Mouse (Mus musculus) thymus, postnatal 0 days (tissue): ENCODE measurements around the gene Sh3kbp1. TPM values are rescaled to one million over a fixed set of nuclear protein-coding genes. Genes with fewer than 3 reads are reported as not detected.

ENCODE experiments used
- DNase-seq: peaks from one replicate; pipeline ENCODE4 v3.0.0-alpha.2; 2015; ENCODE audit warnings: low spot score
- polyA plus RNA-seq: library from polyadenylated mRNA; unstranded; fragments of >200 nt; fragmentation: Nextera tagmentation; extraction: Ambion mirVana; gene quantifications from 2 replicates; pipeline ENCODE4 v1.2.1, GENCODE M21; 2015

Gene Sh3kbp1
- polyA plus RNA-seq, 1 experiment from 2014 or later, result 190 TPM

DNA sequence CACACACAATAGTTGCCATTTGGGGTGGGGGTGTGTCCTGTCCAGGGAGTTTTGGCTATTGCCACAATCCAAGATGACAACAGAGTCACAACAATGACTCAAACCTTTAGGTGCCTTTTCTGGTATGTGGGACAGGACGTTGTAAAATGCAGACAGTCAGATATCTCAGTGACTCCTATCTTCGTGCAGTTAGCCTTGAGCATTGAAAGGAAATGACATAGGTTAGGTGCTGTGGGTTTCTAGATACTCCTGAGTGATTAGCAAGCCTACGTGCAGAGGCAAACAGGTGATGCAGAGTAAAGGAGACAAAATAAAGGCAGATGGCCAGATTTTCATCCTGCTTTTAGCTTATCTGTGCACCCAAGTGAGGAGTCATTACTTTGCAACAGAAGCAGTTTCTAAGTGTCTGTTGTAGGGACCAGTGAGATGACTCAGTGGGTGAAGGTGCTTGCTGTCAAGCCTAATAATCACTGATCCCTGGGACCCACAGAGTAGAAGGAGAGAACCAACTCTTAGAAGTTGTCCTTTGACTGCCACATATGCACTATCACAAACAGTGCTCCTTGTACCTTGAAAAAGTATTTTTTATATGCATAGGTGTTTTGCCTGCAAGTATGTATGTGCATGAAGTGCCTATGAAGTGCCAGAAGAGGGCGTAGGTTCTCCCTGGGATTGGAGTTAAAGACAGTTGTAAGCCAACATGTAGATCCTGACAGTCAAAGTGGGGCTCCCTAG is 50.7 kb downstream of the Sh3kbp1 start:
- DNase-seq, result peak; percentile 56

DNA sequence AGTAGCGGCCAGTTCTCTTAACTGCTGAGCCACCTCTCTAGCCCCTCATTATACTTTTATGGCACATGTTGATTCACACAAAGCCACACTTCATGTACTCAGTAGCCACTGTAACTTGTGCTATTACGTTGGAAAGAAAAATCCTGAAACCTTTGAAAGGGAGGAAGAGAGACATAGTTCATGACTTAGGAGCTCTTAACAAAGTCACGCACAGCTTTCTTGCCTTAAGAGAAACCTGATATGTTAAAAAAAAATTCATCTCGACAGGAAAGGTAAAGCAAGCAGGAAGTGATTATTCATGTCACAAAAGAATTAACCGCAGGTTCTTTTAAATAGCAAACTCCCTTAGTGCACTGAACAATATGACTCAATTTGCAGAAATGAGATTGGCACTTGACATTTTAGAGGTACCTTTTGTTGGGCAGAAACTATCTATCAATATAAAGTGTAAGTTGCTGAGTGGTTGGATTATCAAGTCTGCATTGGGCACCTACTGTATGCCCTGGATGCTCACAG is 51.3 kb downstream of the Sh3kbp1 start:
- DNase-seq, result no peak

GRCm38 (mm10) chrX:159685521-159685920 is 58.4 kb downstream of the Sh3kbp1 start:
- no peak for DNase-seq

GRCm38 (mm10) chrX:159686850-159687249 is 59.8 kb downstream of the Sh3kbp1 start:
- DNase-seq, result peak; percentile 53

DNA sequence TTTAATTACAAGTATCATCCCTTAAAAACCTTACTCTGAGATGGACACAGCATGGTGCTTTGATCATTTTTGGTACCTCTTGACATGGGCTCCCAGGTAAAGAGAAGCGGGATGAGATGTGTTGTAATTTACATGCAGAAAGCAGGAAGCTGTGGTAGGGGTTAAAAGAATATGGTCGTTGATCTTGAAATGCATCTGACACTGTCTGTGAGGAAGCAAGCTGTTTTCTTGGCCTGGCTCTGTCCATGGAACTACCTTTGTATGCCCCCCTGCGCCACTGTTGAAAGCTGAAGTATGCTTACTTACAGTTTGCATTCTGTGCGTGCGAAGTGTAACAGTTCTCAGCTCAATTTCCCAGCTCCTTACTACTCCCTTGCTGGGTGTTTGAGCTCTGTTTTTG is 61.6 kb downstream of the Sh3kbp1 start:
- no peak for DNase-seq

DNA sequence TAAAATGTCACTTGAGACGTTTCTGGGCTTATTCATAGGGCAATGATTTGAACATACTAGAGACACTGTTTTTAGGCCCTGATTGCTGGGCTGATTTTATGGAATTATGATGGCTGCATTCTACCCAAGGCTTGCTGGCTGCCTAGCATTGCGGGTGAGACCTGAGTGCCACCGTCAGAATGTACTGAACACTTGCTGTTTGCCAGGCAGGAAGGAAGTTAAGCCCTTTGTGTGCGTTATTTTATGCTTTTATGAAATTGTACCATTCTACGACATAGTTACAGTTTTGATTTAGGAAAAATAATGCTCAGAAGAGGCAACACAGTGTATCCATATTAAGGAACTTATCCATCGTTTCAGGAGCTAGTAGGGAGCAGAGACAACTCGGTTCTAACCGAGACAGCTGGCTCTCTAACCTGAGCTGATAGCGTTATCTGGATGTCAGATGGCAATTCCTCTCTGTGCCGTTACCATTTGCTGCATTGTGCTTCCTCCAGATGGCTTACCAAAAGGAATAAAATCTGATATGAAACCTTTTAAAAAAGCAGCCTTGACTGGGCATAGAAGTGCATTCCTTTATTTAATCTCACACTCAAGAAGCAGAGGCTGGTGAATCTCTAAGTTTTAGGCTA is 62.8 kb downstream of the Sh3kbp1 start:
- peak; percentile 42 for DNase-seq

DNA sequence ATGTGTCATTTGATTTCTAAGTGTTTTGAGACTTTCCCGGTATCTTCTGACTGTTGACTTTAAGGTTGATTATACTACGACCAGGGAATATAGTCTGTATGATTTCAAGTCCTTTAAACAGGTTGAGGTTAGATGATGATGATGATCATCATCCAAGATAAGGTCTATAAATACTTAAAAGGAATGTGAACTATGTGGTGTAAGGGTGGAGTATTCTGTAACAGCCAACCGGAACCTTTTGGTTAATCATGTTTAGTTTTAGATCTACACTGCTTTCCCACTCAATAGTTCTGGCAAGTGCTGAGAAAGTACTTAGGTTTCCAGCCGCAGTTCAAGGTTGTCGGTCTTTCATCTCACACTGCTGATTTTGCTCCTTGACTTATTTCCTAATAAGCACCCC is 66.1 kb downstream of the Sh3kbp1 start:
- no peak for DNase-seq

DNA sequence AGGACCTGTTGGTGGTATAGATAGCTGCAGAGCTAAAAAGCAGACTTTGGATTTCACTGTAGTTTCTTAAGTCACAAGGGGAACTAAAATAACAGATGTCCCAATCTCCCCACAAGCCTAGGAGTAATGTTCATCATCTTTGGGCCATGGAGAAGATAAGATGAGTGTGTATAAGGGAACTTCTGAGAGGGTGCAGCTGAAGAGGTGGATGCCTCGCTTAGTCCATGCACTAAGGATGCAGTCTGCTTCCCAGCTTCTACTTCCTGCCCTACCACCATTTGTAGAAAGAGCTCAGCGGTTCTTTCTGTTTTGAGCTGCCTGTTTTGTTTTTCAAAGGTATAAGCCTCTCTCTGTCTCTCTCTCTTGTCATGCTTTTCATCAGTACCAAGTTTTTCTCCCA is 69.5 kb downstream of the Sh3kbp1 start:
- DNase-seq, result peak; percentile 56

GRCm38 (mm10) chrX:159697030-159697454 is 70.0 kb downstream of the Sh3kbp1 start:
- peak; percentile 90 for DNase-seq

GRCm38 (mm10) chrX:159702850-159703249 is 75.8 kb downstream of the Sh3kbp1 start:
- no peak for DNase-seq

GRCm38 (mm10) chrX:159704381-159705004 is 77.4 kb downstream of the Sh3kbp1 start:
- no peak for DNase-seq

GRCm38 (mm10) chrX:159705412-159705811 is 78.3 kb downstream of the Sh3kbp1 start:
- DNase-seq, result no peak

GRCm38 (mm10) chrX:159708076-159708830 is 81.2 kb downstream of the Sh3kbp1 start:
- DNase-seq, result peak; percentile 58

DNA sequence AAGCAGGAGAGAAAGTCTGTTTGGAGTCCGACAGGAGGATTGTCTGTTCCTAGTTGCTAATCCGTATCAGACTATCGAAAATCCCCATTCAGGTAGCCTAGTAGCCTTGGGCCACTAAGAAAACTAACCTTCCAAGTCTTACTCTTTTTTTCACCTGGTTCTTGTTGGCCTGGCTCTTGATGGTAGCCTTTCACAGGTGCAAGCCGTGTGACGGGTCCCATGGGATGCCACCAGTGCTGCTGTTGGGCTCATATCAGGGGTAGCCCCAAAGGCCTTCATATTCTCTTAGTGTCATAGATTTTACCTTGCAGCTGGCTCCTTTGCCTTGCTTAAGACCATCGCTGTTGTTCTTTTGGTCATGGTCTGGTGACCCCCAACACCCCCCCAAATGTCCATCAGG is 82.2 kb downstream of the Sh3kbp1 start:
- DNase-seq, result no peak

- no peak for DNase-seq
Observed at GRCm38 (mm10) chrX:159711070-159712029, 84.3 kb downstream of the Sh3kbp1 start.

DNA sequence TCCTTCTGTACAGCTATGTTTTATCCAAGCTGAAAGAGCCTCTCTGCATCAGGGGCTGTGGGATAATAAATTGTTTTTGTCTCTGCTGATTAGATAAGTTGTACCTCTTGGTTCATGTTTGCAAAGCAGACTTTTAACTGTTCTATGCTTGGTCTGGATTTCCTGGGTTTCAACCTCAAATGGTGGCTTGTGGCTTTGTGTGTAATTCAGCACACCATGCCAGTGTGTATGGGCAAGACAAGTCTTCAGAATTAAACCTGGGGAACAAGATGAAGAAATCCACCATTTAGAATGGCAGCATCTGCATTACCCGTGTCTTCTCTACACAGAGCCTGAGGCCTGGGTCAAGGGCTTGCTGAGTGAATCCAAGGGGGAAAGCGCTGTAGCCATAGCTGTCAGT is 86.1 kb downstream of the Sh3kbp1 start:
- no peak for DNase-seq

- DNase-seq, result no peak
Observed at GRCm38 (mm10) chrX:159721390-159721789, 94.3 kb downstream of the Sh3kbp1 start.

DNA sequence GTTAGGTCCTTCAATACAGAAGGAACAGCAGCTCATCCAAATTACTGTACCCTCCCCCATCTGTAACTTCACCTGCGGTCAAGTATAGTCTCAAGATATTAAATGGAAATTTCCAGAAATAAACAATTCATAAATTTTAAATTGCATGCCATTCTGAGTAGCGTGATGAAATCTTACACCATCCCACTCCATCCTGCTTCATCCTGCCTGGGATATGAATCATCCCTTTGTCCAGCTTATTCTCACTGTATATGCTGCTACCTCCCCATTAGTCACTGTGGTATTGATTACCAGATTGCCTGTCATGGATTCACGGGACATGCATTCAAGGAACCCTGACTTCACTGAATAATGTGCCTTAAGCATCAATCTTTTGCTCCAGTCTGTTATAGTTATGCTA is 104.3 kb downstream of the Sh3kbp1 start:
- DNase-seq, result no peak

DNA sequence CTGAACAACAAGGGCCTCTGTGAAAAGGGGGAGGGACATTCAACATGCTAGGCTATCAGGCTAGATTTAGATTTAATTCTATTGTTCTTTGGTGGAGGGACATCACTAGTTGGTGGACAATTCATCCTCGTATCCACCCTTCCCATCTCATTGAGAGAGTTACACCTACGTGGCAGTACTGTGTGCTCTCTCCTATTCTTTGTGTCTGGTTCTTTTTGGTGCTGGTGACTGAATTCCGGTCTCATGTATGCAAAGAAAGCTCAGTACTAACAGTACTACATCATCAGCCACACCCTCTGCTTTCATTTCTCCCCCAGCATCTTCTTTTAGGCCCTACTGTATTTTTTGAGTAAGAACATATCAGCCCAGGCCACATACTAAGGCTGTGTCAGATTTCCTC is 105.8 kb downstream of the Sh3kbp1 start:
- DNase-seq, result no peak

- DNase-seq, result no peak
Observed at GRCm38 (mm10) chrX:159733948-159734347, 106.9 kb downstream of the Sh3kbp1 start.
